Mouse (Mus musculus): ENCODE data around the gene Wtap. TPM values are rescaled to one million over a fixed set of nuclear protein-coding genes. Genes with fewer than 3 reads are reported as not detected.
"Not testable (repeated sequence)": the region's sequence is repeated elsewhere in the genome, so short reads cannot be mapped to it uniquely, and the experiment has no call there.

Gene Wtap
- polyA plus RNA-seq, 1 experiment from 2014 or later = 119 TPM

DNA sequence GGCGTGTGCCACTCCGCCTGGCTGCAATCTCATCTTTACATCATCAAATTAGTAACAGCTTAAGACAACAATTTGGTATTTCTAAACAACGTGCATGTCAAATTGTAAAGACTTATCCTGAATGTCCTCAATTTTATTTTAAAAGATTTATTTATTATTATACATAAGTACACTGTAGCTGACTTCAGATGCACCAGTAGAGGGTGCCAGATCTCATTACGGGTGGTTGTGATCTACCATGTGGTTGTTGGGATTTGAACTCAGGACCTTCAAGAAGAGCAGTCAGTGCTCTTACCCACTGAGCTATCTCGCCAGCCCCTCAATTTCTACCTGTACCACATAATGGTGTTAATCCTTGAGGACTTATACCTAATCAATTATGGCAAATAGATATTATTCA, 8.3 kb upstream of the Wtap start:
- not testable (repeated sequence) for H3K27ac ChIP-seq (ENCODE audit: low read depth, low read length); H3K36me3 ChIP-seq (ENCODE audit: control insufficient read depth, insufficient read depth, low read length)

DNA sequence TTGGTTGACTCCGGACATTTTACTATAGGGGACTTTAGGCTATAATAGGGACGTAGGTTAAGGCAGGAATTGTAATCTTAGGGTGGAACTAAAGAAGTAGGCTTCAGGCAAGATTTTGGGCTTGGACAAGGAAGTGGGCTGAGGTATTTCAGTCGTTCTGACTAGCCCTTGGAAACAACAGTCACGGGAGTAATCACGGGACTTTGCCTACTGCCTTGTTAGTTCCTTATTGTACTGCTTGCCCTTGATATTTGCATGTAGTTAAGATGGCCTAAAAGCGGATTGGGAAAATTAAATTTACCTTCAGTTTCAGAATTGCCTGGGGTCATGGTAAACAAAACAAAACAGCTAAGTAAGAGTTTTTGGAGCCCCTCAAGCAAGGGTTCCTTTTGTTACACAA, 5.1 kb upstream of the Wtap start:
- Histone ChIP-seq H3K4me3 (ENCODE audit: low read depth, low read length) (no peak overlapping the region), H3K27me3 (ENCODE audit: control insufficient read depth, insufficient read depth, low read length) (no peaks in the 10 kb centered on the region), H3K27ac (ENCODE audit: low read depth, low read length) (no peak overlapping the region), H3K9me3 (ENCODE audit: control insufficient read depth, low read length) (no peaks in the 10 kb centered on the region), H3K9ac (replicated peaks; ENCODE audit: low read depth, low read length) (no peak overlapping the region), H3K4me2 (ENCODE audit: low read depth, low read length) (no peak overlapping the region), H3K4me1 (ENCODE audit: control insufficient read depth, insufficient read depth, low read length) (no peaks in the 10 kb centered on the region), H3K36me3 (ENCODE audit: control insufficient read depth, insufficient read depth, low read length) (no peaks in the 10 kb centered on the region)
- 69% methylated on average over 6 of the region's 6 CpGs for WGBS
- no peak for ATAC-seq (ENCODE audit: low read depth)

More for the DNA sequence above, 8.3 kb upstream of the Wtap start:
- H3K4me2 ChIP-seq (ENCODE audit: low read depth, low read length); H3K4me3 ChIP-seq (ENCODE audit: low read depth, low read length); H3K9me3 ChIP-seq (ENCODE audit: control insufficient read depth, low read length); H3K27me3 ChIP-seq (ENCODE audit: control insufficient read depth, insufficient read depth, low read length); H3K4me1 ChIP-seq (ENCODE audit: control insufficient read depth, insufficient read depth, low read length); H3K9ac ChIP-seq (replicated peaks; ENCODE audit: low read depth, low read length); ATAC-seq (ENCODE audit: low read depth): not testable (repeated sequence)
- 95% methylated on average over 5 of the region's 5 CpGs for WGBS

DNA sequence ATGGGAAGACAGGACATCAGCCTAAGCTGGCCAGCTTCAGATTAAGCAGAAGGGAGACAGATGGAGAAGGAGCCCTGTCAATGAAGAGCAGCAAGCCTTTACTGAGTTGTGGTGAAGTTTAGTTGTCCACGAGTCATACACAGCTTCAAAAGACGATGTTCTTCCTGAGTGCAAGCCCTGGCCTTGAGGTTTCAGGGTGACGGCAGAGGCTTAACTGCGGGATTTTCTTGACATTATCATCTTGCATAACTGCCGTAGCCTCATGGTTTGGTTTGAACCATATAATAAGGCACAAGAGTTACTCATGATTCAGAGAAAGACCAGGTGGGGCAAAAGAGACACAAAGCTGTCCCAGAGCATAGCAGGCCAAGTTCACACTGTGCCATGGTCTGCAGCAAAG, 3.9 kb upstream of the Wtap start:
- no peak overlapping the region for H3K27ac ChIP-seq (ENCODE audit: low read depth, low read length)
- H3K36me3 ChIP-seq (ENCODE audit: control insufficient read depth, insufficient read depth, low read length) = no peaks in the 10 kb centered on the region
- H3K4me3 ChIP-seq (ENCODE audit: low read depth, low read length) = no peak overlapping the region
- no peaks in the 10 kb centered on the region for H3K9me3 ChIP-seq (ENCODE audit: control insufficient read depth, low read length)
- no peaks in the 10 kb centered on the region for H3K27me3 ChIP-seq (ENCODE audit: control insufficient read depth, insufficient read depth, low read length)
- H3K4me1 ChIP-seq (ENCODE audit: control insufficient read depth, insufficient read depth, low read length) = no peaks in the 10 kb centered on the region; the same call in 1 of the 2 replicates
- no peak overlapping the region for H3K9ac ChIP-seq (replicated peaks; ENCODE audit: low read depth, low read length)
- H3K4me2 ChIP-seq (ENCODE audit: low read depth, low read length) = no peak overlapping the region
- whole genome bisulfite sequencing = 93% methylated on average over 5 of the region's 5 CpGs
- no peak for ATAC-seq (ENCODE audit: low read depth)

GRCm38 (mm10) chr17:12996345-12996744, 2.4 kb upstream of the Wtap start:
- Histone ChIP-seq H3K9ac (replicated peaks; ENCODE audit: low read depth, low read length) (no peak overlapping the region), H3K36me3 (ENCODE audit: control insufficient read depth, insufficient read depth, low read length) (no peaks in the 10 kb centered on the region), H3K4me2 (ENCODE audit: low read depth, low read length) (no peak overlapping the region), H3K27me3 (ENCODE audit: control insufficient read depth, insufficient read depth, low read length) (no peaks in the 10 kb centered on the region), H3K4me3 (ENCODE audit: low read depth, low read length) (no peak overlapping the region), H3K9me3 (ENCODE audit: control insufficient read depth, low read length) (no peaks in the 10 kb centered on the region), H3K27ac (ENCODE audit: low read depth, low read length) (no peak overlapping the region), H3K4me1 (ENCODE audit: control insufficient read depth, insufficient read depth, low read length) (no peaks in the 10 kb centered on the region; the same call in 1 of the 2 replicates)
- WGBS = 25% methylated on average over 3 of the region's 3 CpGs
- no peak for ATAC-seq (ENCODE audit: low read depth)

- Histone ChIP-seq H3K27me3 (ENCODE audit: control insufficient read depth, insufficient read depth, low read length) (no peaks in the 10 kb centered on the region), H3K4me2 (ENCODE audit: low read depth, low read length) (peak overlapping the region; percentile 68), H3K9me3 (ENCODE audit: control insufficient read depth, low read length) (no peaks in the 10 kb centered on the region), H3K4me1 (ENCODE audit: control insufficient read depth, insufficient read depth, low read length) (peaks cover 10% of the 10 kb centered on the region; the same call in 1 of the 2 replicates), H3K9ac (replicated peaks; ENCODE audit: low read depth, low read length) (peak overlapping the region; percentile 99), H3K36me3 (ENCODE audit: control insufficient read depth, insufficient read depth, low read length) (no peaks in the 10 kb centered on the region), H3K4me3 (ENCODE audit: low read depth, low read length) (peak overlapping the region; percentile 100), H3K27ac (ENCODE audit: low read depth, low read length) (peak overlapping the region; percentile 99)
- under 1% methylated on average over 46 of the region's 51 CpGs for WGBS
- ATAC-seq (ENCODE audit: low read depth) = peak; percentile 84
Measured at GRCm38 (mm10) chr17:12992470-12992991, 1.4 kb downstream of the Wtap start.

GRCm38 (mm10) chr17:12991635-12992358, 2.2 kb downstream of the Wtap start:
- H3K36me3 ChIP-seq (ENCODE audit: control insufficient read depth, insufficient read depth, low read length) = no peaks in the 10 kb centered on the region
- no peaks in the 10 kb centered on the region for H3K9me3 ChIP-seq (ENCODE audit: control insufficient read depth, low read length)
- WGBS = under 1% methylated on average over 59 of the region's 84 CpGs
- H3K27me3 ChIP-seq (ENCODE audit: control insufficient read depth, insufficient read depth, low read length) = no peaks in the 10 kb centered on the region
- H3K9ac ChIP-seq (replicated peaks; ENCODE audit: low read depth, low read length) = peak overlapping the region; percentile 99
- H3K4me3 ChIP-seq (ENCODE audit: low read depth, low read length) = peak overlapping the region; percentile 100
- peak overlapping the region; percentile 68 for H3K4me2 ChIP-seq (ENCODE audit: low read depth, low read length)
- peak; percentile 91 for ATAC-seq (ENCODE audit: low read depth)
- peak overlapping the region; percentile 99 for H3K27ac ChIP-seq (ENCODE audit: low read depth, low read length)
- H3K4me1 ChIP-seq (ENCODE audit: control insufficient read depth, insufficient read depth, low read length) = peaks cover 10% of the 10 kb centered on the region; the same call in 1 of the 2 replicates

- Histone ChIP-seq H3K36me3 (ENCODE audit: control insufficient read depth, insufficient read depth, low read length) (no peaks in the 10 kb centered on the region), H3K4me1 (ENCODE audit: control insufficient read depth, insufficient read depth, low read length) (peaks cover 10% of the 10 kb centered on the region; the same call in 1 of the 2 replicates), H3K27ac (ENCODE audit: low read depth, low read length) (peak overlapping the region; percentile 99), H3K9me3 (ENCODE audit: control insufficient read depth, low read length) (no peaks in the 10 kb centered on the region), H3K27me3 (ENCODE audit: control insufficient read depth, insufficient read depth, low read length) (no peaks in the 10 kb centered on the region), H3K9ac (replicated peaks; ENCODE audit: low read depth, low read length) (peak overlapping the region; percentile 99), H3K4me3 (ENCODE audit: low read depth, low read length) (peak overlapping the region; percentile 100), H3K4me2 (ENCODE audit: low read depth, low read length) (peak overlapping the region; percentile 68)
- 2% methylated on average over 12 of the region's 12 CpGs for WGBS
- ATAC-seq (ENCODE audit: low read depth) = no peak
Measured at GRCm38 (mm10) chr17:12991194-12991634, 2.8 kb downstream of the Wtap start.

DNA sequence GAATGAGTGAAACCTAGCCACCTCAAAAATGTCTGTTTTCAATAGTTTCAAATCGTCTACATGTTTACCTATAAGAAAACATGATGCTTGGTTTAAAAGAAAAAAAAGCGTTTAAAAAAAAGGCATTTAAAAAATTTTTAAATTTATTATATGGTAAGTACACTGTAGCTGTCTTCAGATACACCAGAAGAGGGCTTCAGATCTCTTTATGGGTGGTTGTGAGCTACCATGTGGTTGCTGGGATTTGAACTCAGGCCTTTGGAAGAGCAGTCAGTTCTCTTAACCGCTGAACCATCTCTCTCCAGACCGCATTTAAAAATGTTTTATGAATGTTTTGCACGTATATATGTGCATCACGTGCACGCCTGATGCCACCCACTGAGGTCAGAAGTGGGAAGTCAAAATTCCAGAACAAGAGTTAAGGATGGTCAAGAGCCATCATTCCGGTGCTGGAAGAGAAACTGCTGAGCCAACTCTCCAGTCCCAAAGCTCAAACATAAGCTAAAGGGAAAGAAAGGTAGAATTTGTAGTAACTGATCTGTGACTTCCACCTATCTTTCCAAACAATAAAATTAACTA, 3.3 kb downstream of the Wtap start:
- Histone ChIP-seq H3K27me3 (ENCODE audit: control insufficient read depth, insufficient read depth, low read length) (no peaks in the 10 kb centered on the region), H3K4me1 (ENCODE audit: control insufficient read depth, insufficient read depth, low read length) (peaks cover 10% of the 10 kb centered on the region; the same call in 1 of the 2 replicates), H3K27ac (ENCODE audit: low read depth, low read length) (peak overlapping the region; percentile 99; the same call in 1 of the 2 replicates), H3K4me2 (ENCODE audit: low read depth, low read length) (peak overlapping the region; percentile 68), H3K9me3 (ENCODE audit: control insufficient read depth, low read length) (no peaks in the 10 kb centered on the region), H3K4me3 (ENCODE audit: low read depth, low read length) (peak overlapping the region; percentile 100), H3K9ac (replicated peaks; ENCODE audit: low read depth, low read length) (peak overlapping the region; percentile 99), H3K36me3 (ENCODE audit: control insufficient read depth, insufficient read depth, low read length) (no peaks in the 10 kb centered on the region)
- ATAC-seq (ENCODE audit: low read depth) = no peak
- WGBS = 53% methylated on average over 8 of the region's 8 CpGs

DNA sequence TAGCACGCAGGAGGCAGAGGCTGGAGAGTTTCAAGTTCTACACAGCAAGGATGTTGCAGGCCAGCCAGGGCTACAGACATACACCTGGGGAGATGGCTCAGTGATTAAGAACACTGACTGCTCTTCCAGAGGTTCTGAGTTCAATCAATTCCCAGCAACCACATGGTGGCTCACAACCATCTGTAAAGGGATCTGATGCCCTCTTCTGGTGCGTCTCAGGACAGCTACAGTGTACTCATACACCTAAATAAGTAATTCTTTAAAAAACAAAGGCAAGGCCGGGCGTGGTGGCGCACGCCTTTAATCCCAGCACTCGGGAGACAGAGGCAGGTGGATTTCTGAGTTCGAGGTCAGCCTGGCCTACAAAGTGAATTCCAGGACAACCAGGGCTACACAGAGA, 5.9 kb downstream of the Wtap start:
- 97% methylated on average over 8 of the region's 8 CpGs for WGBS
- not testable (repeated sequence) for H3K27ac ChIP-seq (ENCODE audit: low read depth, low read length); H3K4me1 ChIP-seq (ENCODE audit: control insufficient read depth, insufficient read depth, low read length); H3K27me3 ChIP-seq (ENCODE audit: control insufficient read depth, insufficient read depth, low read length); ATAC-seq (ENCODE audit: low read depth); H3K4me3 ChIP-seq (ENCODE audit: low read depth, low read length); H3K9me3 ChIP-seq (ENCODE audit: control insufficient read depth, low read length); H3K36me3 ChIP-seq (ENCODE audit: control insufficient read depth, insufficient read depth, low read length); H3K4me2 ChIP-seq (ENCODE audit: low read depth, low read length); H3K9ac ChIP-seq (replicated peaks; ENCODE audit: low read depth, low read length)
